Mouse (Mus musculus): Measurements from ENCODE around the gene Flnc.

DNA sequence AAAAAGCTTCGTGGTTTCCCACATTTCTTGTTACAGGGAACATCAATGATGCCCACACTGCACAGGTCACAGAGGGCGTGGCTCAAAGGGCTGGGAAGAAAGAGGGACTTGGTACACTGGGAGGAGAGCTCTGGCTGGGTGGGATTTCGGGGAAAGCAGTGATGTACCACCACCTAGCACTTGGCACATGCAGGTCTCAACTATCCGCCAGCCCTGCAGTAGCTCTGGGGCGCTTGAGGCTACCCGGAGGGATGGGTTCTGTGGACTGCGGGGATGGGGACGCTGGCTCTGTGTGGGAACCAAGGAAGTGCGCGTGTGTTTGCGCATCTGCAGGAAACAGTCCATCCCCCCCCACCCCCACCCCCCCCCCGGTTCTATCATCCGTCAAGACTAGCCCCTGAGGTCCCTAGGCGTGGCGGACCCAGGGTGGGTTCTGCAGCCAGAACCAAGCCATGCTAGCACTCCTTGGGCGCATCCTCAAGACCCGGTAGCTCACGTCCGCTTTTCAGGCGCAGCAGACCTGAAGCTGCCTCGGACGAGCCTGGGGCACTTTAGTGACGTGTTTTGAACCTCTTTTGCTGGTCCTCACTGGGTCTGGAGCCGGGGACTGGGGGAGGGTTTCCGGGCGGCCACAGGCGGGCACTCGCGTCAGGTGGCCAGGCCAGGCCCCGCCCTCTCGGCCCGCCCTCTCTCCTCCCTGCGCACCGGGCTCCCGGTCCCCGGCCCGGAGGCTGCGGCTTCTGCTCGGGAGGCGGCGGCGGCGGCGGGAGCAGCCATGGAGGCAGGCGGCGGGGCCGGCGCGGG is 36.9 kb upstream of the Flnc start, which contains the start of gene Ccdc136:
- TF ChIP-seq GATA1 (IDR thresholded peaks at IDR 0.05; ENCODE audit: borderline replicate concordance, low read length) = no peak
- no peak for TF ChIP-seq FLI1 (IDR thresholded peaks at IDR 0.05; ENCODE audit: low read length)

Data from megakaryocyte, embryonic 14.5 days (primary cell).